Mouse (Mus musculus) activated CD4-positive, CD25-positive, alpha-beta regulatory T cell, adult 4 months (primary cell): ENCODE data around the gene Alkbh5. TPM values are rescaled to one million over a fixed set of nuclear protein-coding genes. Genes with fewer than 3 reads are reported as not detected.
"Not testable (repeated sequence)": the region's sequence is repeated elsewhere in the genome, so short reads cannot be mapped to it uniquely, and the experiment has no call there.

Source experiments
- ATAC-seq: one replicate; pipeline ENCODE4 v1.8.0; 2017
- polyA plus RNA-seq, 2 experiments: library from polyadenylated mRNA; unstranded; fragments of 100-300 nt; shearing (Covaris generic); gene quantifications; one replicate each; pipeline ENCODE4 v1.2.1; 2017

Gene Alkbh5
- polyA plus RNA-seq, 2 experiments from 2014 or later: 31.4 to 40.9 TPM

GRCm38 (mm10) chr11:60543211-60543610 is 7.0 kb downstream of the Alkbh5 start:
- not testable (repeated sequence) for ATAC-seq

GRCm38 (mm10) chr11:60545433-60545832 is 9.3 kb downstream of the Alkbh5 start:
- ATAC-seq: no peak

DNA sequence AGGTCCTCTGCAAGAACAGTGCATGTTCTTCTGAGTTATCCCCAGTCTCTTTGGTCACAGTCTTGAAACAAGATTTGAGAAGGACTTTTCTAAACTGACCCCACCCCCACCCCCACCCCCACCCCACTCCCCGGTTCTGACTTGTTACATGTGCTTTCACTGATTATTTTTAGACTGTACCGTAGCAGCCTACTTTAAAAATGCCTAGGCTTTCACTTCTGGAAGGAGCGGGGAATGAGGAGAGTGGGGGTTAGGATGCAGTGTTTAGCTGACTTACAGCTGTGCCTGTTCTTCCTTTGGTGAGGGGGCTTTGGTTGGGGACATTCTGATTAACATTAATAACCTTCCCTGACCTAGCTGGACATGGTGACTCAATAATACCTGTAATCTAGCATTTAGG is 11.9 kb downstream of the Alkbh5 start:
- ATAC-seq: no peak

DNA sequence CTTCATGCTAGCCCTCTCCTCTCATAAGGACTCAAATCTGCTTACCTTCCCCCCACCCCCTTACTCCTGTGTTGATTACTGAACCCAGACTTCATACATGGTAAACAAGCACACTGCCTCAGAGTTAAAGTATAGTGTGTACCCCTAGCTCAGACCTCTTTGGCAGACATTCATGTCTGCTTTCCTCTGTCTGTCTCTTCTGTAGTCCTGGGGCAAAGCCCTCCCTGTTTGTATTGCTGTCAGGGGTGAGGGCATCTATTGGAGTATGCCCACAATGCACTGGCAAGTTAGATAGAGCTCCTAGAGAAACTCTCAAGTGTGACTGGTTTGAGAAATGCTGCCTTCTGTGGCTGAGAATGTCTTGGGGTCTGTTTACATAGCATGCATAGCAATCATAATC is 16.9 kb downstream of the Alkbh5 start:
- ATAC-seq: no peak

DNA sequence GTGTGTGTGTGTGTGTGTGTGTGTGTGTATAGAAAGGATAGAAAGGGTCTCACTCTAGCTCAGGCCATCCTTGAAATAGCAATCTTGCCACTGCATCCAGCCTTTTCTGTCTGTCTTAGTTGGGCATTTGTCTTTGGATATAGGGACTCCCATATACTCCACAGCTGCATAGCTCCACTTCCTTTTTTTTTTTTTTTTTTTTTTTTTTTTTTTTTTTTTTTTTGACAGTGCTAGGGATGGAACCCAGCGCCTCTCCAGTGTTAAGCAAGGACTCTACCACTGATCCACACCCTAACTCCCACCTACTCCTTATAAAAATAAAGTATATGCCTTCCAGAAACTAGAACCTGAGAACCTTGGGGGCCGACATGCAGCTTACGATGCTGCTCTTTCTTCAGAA is 21.5 kb downstream of the Alkbh5 start:
- no peak for ATAC-seq

DNA sequence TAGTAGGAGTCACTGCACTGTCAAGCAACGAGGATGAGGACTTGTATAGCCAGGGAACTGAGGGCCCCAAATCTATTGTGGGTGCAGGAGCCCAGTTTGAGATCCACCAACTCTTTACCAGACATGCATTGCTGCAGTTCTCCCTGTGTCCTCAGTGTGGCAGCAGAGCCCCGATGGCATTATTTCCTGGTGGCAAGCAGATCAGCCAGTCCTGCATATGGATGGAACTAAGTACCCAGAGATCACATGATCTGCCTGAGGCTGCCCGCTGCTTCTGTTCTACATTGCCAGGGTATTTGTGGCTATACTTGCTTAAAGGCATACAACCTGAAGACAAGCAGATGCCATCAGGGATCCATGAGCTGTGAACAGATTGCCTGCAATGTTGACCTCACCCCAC is 23.2 kb downstream of the Alkbh5 start:
- no peak for ATAC-seq

GRCm38 (mm10) chr11:60574006-60574405 is 37.8 kb downstream of the Alkbh5 start:
- not testable (repeated sequence) for ATAC-seq

Other genes starting within 250 kb of the Alkbh5 start
- 10 to 100 TPM; 15.2 to 20.8 TPM for gene Tom1l2, start 183.5 kb upstream of the Alkbh5 start, polyA plus RNA-seq
- under 1 TPM; 0.22 to 0.34 TPM for gene Drc3, start 183.1 kb upstream of the Alkbh5 start, polyA plus RNA-seq
- 10 to 100 TPM; 10.1 to 11.7 TPM for gene Gid4, start 119.2 kb upstream of the Alkbh5 start, polyA plus RNA-seq
- gene Atpaf2, start 117.9 kb upstream of the Alkbh5 start, polyA plus RNA-seq: 10 to 100 TPM; 35.3 to 36.3 TPM
- 10 to 100 TPM; 49.7 to 57.8 TPM for gene Drg2, start 81.8 kb upstream of the Alkbh5 start, polyA plus RNA-seq
- gene Myo15, start 67.0 kb upstream of the Alkbh5 start, polyA plus RNA-seq: under 1 TPM in 1 of 2 experiments, not detected in 1; 0.03 TPM
- 10 to 100 TPM in 1 of 2 experiments, 1 to 10 TPM in 1; 6.2 to 10.4 TPM for gene Llgl1, start 163.3 kb downstream of the Alkbh5 start, polyA plus RNA-seq
- 10 to 100 TPM; 65.2 to 84.7 TPM for gene Flii, start 190.9 kb downstream of the Alkbh5 start, polyA plus RNA-seq
- gene Mief2, start 192.0 kb downstream of the Alkbh5 start, polyA plus RNA-seq: 10 to 100 TPM in 1 of 2 experiments, 1 to 10 TPM in 1; 9.9 to 12.0 TPM
- 10 to 100 TPM in 1 of 2 experiments, 1 to 10 TPM in 1; 9.8 to 10.6 TPM for gene Top3a, start 241.0 kb downstream of the Alkbh5 start, polyA plus RNA-seq
- gene Smcr8, start 241.1 kb downstream of the Alkbh5 start, polyA plus RNA-seq: 1 to 10 TPM; 4.5 to 6.2 TPM